Mouse (Mus musculus): ENCODE measurements around the gene Treml2. TPM values are rescaled to one million over a fixed set of nuclear protein-coding genes. Genes with fewer than 3 reads are reported as not detected.

The Treml2 gene
- 0.13 TPM for polyA plus RNA-seq (2014; fragmentation: Illumina TruSeq; extraction: RNeasy Lipid Tissue Mini Kit (QIAGEN cat#74804); ENCODE audit: low read depth, low replicate concordance)

GRCm38 (mm10) chr17:48299203-48299602 is at the start of gene Treml2:
Gene Treml2 (plus strand): TSS chr17:48299498.

GRCm38 (mm10) chr17:48263741-48264362 is 35.4 kb upstream of the Treml2 start, which contains the start of gene Treml4:
Gene Treml4 (plus strand): TSS chr17:48264295.

GRCm38 (mm10) chr17:48315905-48316579 is 16.7 kb downstream of the Treml2 start, which contains the start of gene B430306N03Rik:
Gene B430306N03Rik (plus strand): TSS chr17:48316141.

GRCm38 (mm10) chr17:48346231-48346630 is 46.9 kb downstream of the Treml2 start, which contains the start of gene Trem2:
Gene Trem2 (plus strand): TSS chr17:48346401.

GRCm38 (mm10) chr17:48359616-48360015 is 60.3 kb downstream of the Treml2 start, which contains the start of gene Treml1:
Gene Treml1 (plus strand): TSS chr17:48359916.

Other genes starting within 250 kb of the Treml2 start
- gene 1700067P10Rik, start 210.2 kb upstream of the Treml2 start, polyA plus RNA-seq (2014; fragmentation: Illumina TruSeq; extraction: RNeasy Lipid Tissue Mini Kit (QIAGEN cat#74804); ENCODE audit: low read depth, low replicate concordance): not detected
- not detected for gene 9830107B12Rik, start 153.2 kb upstream of the Treml2 start, polyA plus RNA-seq (2014; fragmentation: Illumina TruSeq; extraction: RNeasy Lipid Tissue Mini Kit (QIAGEN cat#74804); ENCODE audit: low read depth, low replicate concordance)
- not detected for gene A530064D06Rik, start 132.2 kb upstream of the Treml2 start, polyA plus RNA-seq (2014; fragmentation: Illumina TruSeq; extraction: RNeasy Lipid Tissue Mini Kit (QIAGEN cat#74804); ENCODE audit: low read depth, low replicate concordance)
- not detected for gene Trem1, start 66.7 kb upstream of the Treml2 start, polyA plus RNA-seq (2014; fragmentation: Illumina TruSeq; extraction: RNeasy Lipid Tissue Mini Kit (QIAGEN cat#74804); ENCODE audit: low read depth, low replicate concordance)
- not detected for gene Trem3, start 51.7 kb upstream of the Treml2 start, polyA plus RNA-seq (2014; fragmentation: Illumina TruSeq; extraction: RNeasy Lipid Tissue Mini Kit (QIAGEN cat#74804); ENCODE audit: low read depth, low replicate concordance)
- gene Treml4, start 35.2 kb upstream of the Treml2 start, polyA plus RNA-seq (2014; fragmentation: Illumina TruSeq; extraction: RNeasy Lipid Tissue Mini Kit (QIAGEN cat#74804); ENCODE audit: low read depth, low replicate concordance): not detected
- gene B430306N03Rik, start 16.6 kb downstream of the Treml2 start, polyA plus RNA-seq (2014; fragmentation: Illumina TruSeq; extraction: RNeasy Lipid Tissue Mini Kit (QIAGEN cat#74804); ENCODE audit: low read depth, low replicate concordance): 0.16 TPM
- gene Trem2, start 46.9 kb downstream of the Treml2 start, polyA plus RNA-seq (2014; fragmentation: Illumina TruSeq; extraction: RNeasy Lipid Tissue Mini Kit (QIAGEN cat#74804); ENCODE audit: low read depth, low replicate concordance): 2.2 TPM
- not detected for gene Treml1, start 60.4 kb downstream of the Treml2 start, polyA plus RNA-seq (2014; fragmentation: Illumina TruSeq; extraction: RNeasy Lipid Tissue Mini Kit (QIAGEN cat#74804); ENCODE audit: low read depth, low replicate concordance)
- 25.8 TPM for gene Nfya, start 110.4 kb downstream of the Treml2 start, polyA plus RNA-seq (2014; fragmentation: Illumina TruSeq; extraction: RNeasy Lipid Tissue Mini Kit (QIAGEN cat#74804); ENCODE audit: low read depth, low replicate concordance)
- 41.8 TPM for gene Oard1, start 110.5 kb downstream of the Treml2 start, polyA plus RNA-seq (2014; fragmentation: Illumina TruSeq; extraction: RNeasy Lipid Tissue Mini Kit (QIAGEN cat#74804); ENCODE audit: low read depth, low replicate concordance)
- gene Apobec2, start 133.4 kb downstream of the Treml2 start, polyA plus RNA-seq (2014; fragmentation: Illumina TruSeq; extraction: RNeasy Lipid Tissue Mini Kit (QIAGEN cat#74804); ENCODE audit: low read depth, low replicate concordance): 274 TPM
- not detected for gene Tspo2, start 152.0 kb downstream of the Treml2 start, polyA plus RNA-seq (2014; fragmentation: Illumina TruSeq; extraction: RNeasy Lipid Tissue Mini Kit (QIAGEN cat#74804); ENCODE audit: low read depth, low replicate concordance)
- gene Unc5cl, start 155.4 kb downstream of the Treml2 start, polyA plus RNA-seq (2014; fragmentation: Illumina TruSeq; extraction: RNeasy Lipid Tissue Mini Kit (QIAGEN cat#74804); ENCODE audit: low read depth, low replicate concordance): not detected